In genomic region chr2:101762955-101763386, GRCm38 (mm10) we compare ENCODE assay signal across 9 mouse cellular contexts.
DNase-seq lines count a peak whose midpoint lies in the region; ATAC-seq lines count a peak whose summit lies in the region.
"Had no signal": no experiment of that assay in that cellular context is flagged by ENCODE, and none has a peak within 500 bp of the region (broad histone marks: within the 10 kb centered on the region; RNA-seq: fewer than 3 reads in every experiment).

No protein-coding gene starts in this region.

- peak overlapping the region; percentile 60 for H3K27ac ChIP-seq in lung, embryonic 15.5 days
- H3K27ac ChIP-seq in midbrain, embryonic 13.5 days, result no peak overlapping the region
- no peak overlapping the region for H3K27ac ChIP-seq in forebrain, embryonic 14.5 days (ENCODE audit: low read depth, low read length)

- peaks cover 16% of the 10 kb centered on the region for H3K4me1 ChIP-seq in lung, embryonic 15.5 days
- peaks cover 18% of the 10 kb centered on the region; the same call in 1 of the 2 replicates for H3K4me1 ChIP-seq in midbrain, embryonic 13.5 days (replicated peaks)
- no peaks in the 10 kb centered on the region for H3K4me1 ChIP-seq in forebrain, embryonic 14.5 days (ENCODE audit: control insufficient read depth, insufficient read depth, low read length)

- peaks cover 10% of the 10 kb centered on the region for H3K36me3 ChIP-seq in lung, embryonic 15.5 days
- H3K36me3 ChIP-seq in midbrain, embryonic 13.5 days, result no peaks in the 10 kb centered on the region
- no peaks in the 10 kb centered on the region for H3K36me3 ChIP-seq in forebrain, embryonic 14.5 days (ENCODE audit: control insufficient read depth, insufficient read depth, low read length)

- H3K9ac ChIP-seq in lung, embryonic 15.5 days, result no peak overlapping the region
- H3K9ac ChIP-seq in midbrain, embryonic 13.5 days (replicated peaks), result no peak overlapping the region
- H3K9ac ChIP-seq in forebrain, embryonic 14.5 days (ENCODE audit: low read length), result no peak overlapping the region

- intact Hi-C loops in heart, postnatal 36 days (cut with DNase I), result no loop called here

- H3K27me3 ChIP-seq in lung, embryonic 15.5 days, result no peaks in the 10 kb centered on the region
- no peaks in the 10 kb centered on the region for H3K27me3 ChIP-seq in midbrain, embryonic 13.5 days
- no peaks in the 10 kb centered on the region for H3K27me3 ChIP-seq in forebrain, embryonic 14.5 days (replicated peaks; ENCODE audit: control insufficient read depth, insufficient read depth, low read length)

- 42% methylated on average over 4 of the region's 4 CpGs for WGBS in lung, embryonic 15.5 days
- 80% methylated on average over 4 of the region's 4 CpGs for WGBS in midbrain, embryonic 13.5 days
- 87% methylated on average over 4 of the region's 4 CpGs for WGBS in forebrain, embryonic 14.5 days

- no peak overlapping the region for H3K4me3 ChIP-seq in lung, embryonic 15.5 days
- H3K4me3 ChIP-seq in midbrain, embryonic 13.5 days (replicated peaks), result no peak overlapping the region
- no peak overlapping the region for H3K4me3 ChIP-seq in forebrain, embryonic 14.5 days (ENCODE audit: low read depth, low read length)

- peak; percentile 63; the same call in 1 of the 2 replicates for ATAC-seq in lung, embryonic 15.5 days (ENCODE audit: borderline replicate concordance, extremely low read depth, low FRiP score, low TSS enrichment)
- no peak for ATAC-seq in erythroblast, adult 5-6 weeks (replicated peaks; ENCODE audit: low FRiP score, poor library complexity, severe bottlenecking)
- ATAC-seq in midbrain, embryonic 13.5 days, result no peak
- ATAC-seq in forebrain, embryonic 14.5 days, result no peak

- DNase-seq in adrenal gland, adult 2 months, result peak; percentile 21
- no peak for DNase-seq in adrenal gland, postnatal 25 days
- DNase-seq in MEL-GATA-1-ER (ENCODE audit: extremely low read depth, low read depth), result peak; percentile 20
- DNase-seq in heart, postnatal 36 days, result peak; percentile 22 to 34
- no peak for DNase-seq in forebrain, embryonic 14.5 days (ENCODE audit: low spot score)
- DNase-seq: cerebellum, adult 11 months had no signal

- H3K9me3 ChIP-seq in lung, embryonic 15.5 days, result no peaks in the 10 kb centered on the region
- H3K9me3 ChIP-seq in midbrain, embryonic 13.5 days, result no peaks in the 10 kb centered on the region
- no peaks in the 10 kb centered on the region for H3K9me3 ChIP-seq in forebrain, embryonic 14.5 days (replicated peaks; ENCODE audit: control insufficient read depth, low read length)

- no peak overlapping the region for H3K4me2 ChIP-seq in lung, embryonic 15.5 days
- no peak overlapping the region for H3K4me2 ChIP-seq in midbrain, embryonic 13.5 days (replicated peaks)
- no peak overlapping the region for H3K4me2 ChIP-seq in forebrain, embryonic 14.5 days (ENCODE audit: low read length)

Comparison
In these comparisons a context has a peak if more than half of its experiments do, and no peak if none do; other contexts are left out.
1. DNase-seq: peak in adrenal gland, adult 2 months (single experiment), MEL-GATA-1-ER (single experiment) and heart, postnatal 36 days (2 of 2); none in adrenal gland, postnatal 25 days (single experiment) and forebrain, embryonic 14.5 days (single experiment).